Mouse (Mus musculus): ENCODE data around the gene Mbd3l1. TPM values are rescaled to one million over a fixed set of nuclear protein-coding genes. Genes with fewer than 3 reads are reported as not detected.

Gene Mbd3l1
- polyA plus RNA-seq (2015; fragmentation: Illumina TruSeq; extraction: RNeasy Lipid Tissue Mini Kit (QIAGEN cat#74804); ENCODE audit: insufficient read depth, low replicate concordance) = not detected

GRCm38 (mm10) chr9:18478168-18478567 is at the start of gene Mbd3l1, which contains the start of gene Zfp558:
Mbd3l1 (plus strand) TSS chr9:18478359.
Zfp558 (minus strand) TSS chr9:18478268.

DNA sequence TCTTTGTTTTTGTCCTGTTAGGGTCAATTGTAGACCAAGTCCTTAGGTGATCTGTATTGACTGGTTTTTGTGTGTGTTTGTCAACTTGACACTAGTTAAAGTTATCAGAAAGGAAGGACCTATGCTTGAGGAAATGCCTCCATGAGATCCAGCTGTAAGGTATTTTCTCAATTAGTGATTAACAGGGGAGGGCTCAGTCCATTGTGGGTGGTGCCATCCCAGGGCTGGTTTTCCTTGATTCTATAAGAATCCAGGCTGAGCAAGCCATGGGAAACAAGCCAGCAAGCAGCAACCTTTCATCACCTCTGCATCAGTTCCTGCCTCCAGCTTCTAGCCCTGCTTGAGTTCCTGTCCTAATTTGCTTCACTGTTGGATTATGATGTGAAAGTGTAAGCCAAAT is 47.8 kb upstream of the Mbd3l1 start, which contains the start of gene Mbd3l2:
TSS of gene Mbd3l2 (plus strand) at position 301 of the 400 bp plus-strand sequence.

Other genes starting within 250 kb of the Mbd3l1 start
- gene Chordc1, start 186.2 kb upstream of the Mbd3l1 start, polyA plus RNA-seq (2015; fragmentation: Illumina TruSeq; extraction: RNeasy Lipid Tissue Mini Kit (QIAGEN cat#74804); ENCODE audit: insufficient read depth, low replicate concordance) = 124 TPM
- 3.0 TPM for gene Naalad2, start 75.4 kb upstream of the Mbd3l1 start, polyA plus RNA-seq (2015; fragmentation: Illumina TruSeq; extraction: RNeasy Lipid Tissue Mini Kit (QIAGEN cat#74804); ENCODE audit: insufficient read depth, low replicate concordance)
- gene Ubtfl1, start 73.9 kb upstream of the Mbd3l1 start, polyA plus RNA-seq (2015; fragmentation: Illumina TruSeq; extraction: RNeasy Lipid Tissue Mini Kit (QIAGEN cat#74804); ENCODE audit: insufficient read depth, low replicate concordance) = not detected
- not detected for gene Mbd3l2, start 47.7 kb upstream of the Mbd3l1 start, polyA plus RNA-seq (2015; fragmentation: Illumina TruSeq; extraction: RNeasy Lipid Tissue Mini Kit (QIAGEN cat#74804); ENCODE audit: insufficient read depth, low replicate concordance)
- gene Zfp558, start 91 bp upstream of the Mbd3l1 start, polyA plus RNA-seq (2015; fragmentation: Illumina TruSeq; extraction: RNeasy Lipid Tissue Mini Kit (QIAGEN cat#74804); ENCODE audit: insufficient read depth, low replicate concordance) = 2.0 TPM
- gene Muc16, start 196.2 kb downstream of the Mbd3l1 start, polyA plus RNA-seq (2015; fragmentation: Illumina TruSeq; extraction: RNeasy Lipid Tissue Mini Kit (QIAGEN cat#74804); ENCODE audit: insufficient read depth, low replicate concordance) = 1.3 TPM

Data from spleen, adult 10 weeks (tissue).